Comparison of ENCODE assay signal across 8 mouse cellular contexts in the genomic region with DNA sequence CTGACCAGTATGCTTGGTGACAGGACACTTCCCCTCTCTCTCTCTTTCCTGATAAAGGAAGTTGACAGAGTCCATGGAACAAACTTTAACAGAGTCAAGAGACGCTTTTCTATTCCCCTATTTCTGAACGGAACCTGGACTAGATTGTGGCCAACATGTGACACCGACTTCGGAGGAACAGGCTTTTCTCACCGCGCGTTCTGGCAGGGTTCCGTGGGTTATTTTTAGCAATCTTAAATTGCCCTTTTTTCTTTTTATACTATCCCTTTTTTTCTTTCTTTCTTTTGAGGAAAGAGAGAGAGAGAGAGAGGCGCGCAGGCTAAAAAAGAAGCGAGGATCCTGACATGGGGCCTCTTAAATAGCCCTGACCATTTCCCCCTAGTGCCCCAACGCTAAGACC. TPM values are rescaled to one million over a fixed set of nuclear protein-coding genes. Genes with fewer than 3 reads are reported as not detected.
DNase-seq lines count a peak whose midpoint lies in the region; ATAC-seq and TF ChIP-seq lines count a peak whose summit lies in the region.

No protein-coding gene starts in this region.

- no peak overlapping the region for H3K27ac ChIP-seq in spleen, adult 2 months (ENCODE audit: insufficient read depth, low read length)
- peak overlapping the region; percentile 64; the same call in 1 of the 2 replicates for H3K27ac ChIP-seq in forebrain, postnatal 0 days (ENCODE audit: low read depth, low read length)
- H3K27ac ChIP-seq in liver, embryonic 11.5 days (ENCODE audit: low read depth, low read length), result no peak overlapping the region
- H3K27ac ChIP-seq in stomach, embryonic 16.5 days (ENCODE audit: low read length), result peak overlapping the region; percentile 56

- TF ChIP-seq POLR2A in spleen, adult 2 months (IDR thresholded peaks at IDR 0.05; ENCODE audit: low read depth, low read length), result no peak

- no peak for TF ChIP-seq CTCF in spleen, adult 2 months (IDR thresholded peaks at IDR 0.05; ENCODE audit: extremely low read depth, insufficient read depth, insufficient read length, insufficient replicate concordance)
- no peak for TF ChIP-seq CTCF in forebrain, postnatal 0 days (IDR thresholded peaks at IDR 0.05; ENCODE audit: low read depth)

- no peak for DNase-seq in spleen, adult 2 months (ENCODE audit: low read depth in 1 of 2, low spot score in 2 of 2)
- DNase-seq in spleen, postnatal 36 days (ENCODE audit: low spot score in 2 of 2), result no peak
- no peak for DNase-seq in forebrain, postnatal 0 days
- DNase-seq in liver, embryonic 11.5 days (ENCODE audit: low spot score), result no peak
- DNase-seq in left cerebral cortex, postnatal 14 days (ENCODE audit: low spot score in 2 of 2), result no peak
- DNase-seq in right cerebral cortex, postnatal 4 days, result no peak
- no peak for DNase-seq in kidney, adult 11 months

- H3K9me3 ChIP-seq in forebrain, postnatal 0 days (ENCODE audit: low read length), result no peaks in the 10 kb centered on the region
- no peaks in the 10 kb centered on the region for H3K9me3 ChIP-seq in liver, embryonic 11.5 days (ENCODE audit: control insufficient read depth, low read length)
- H3K9me3 ChIP-seq in stomach, embryonic 16.5 days (replicated peaks; ENCODE audit: control insufficient read depth, low read length), result no peaks in the 10 kb centered on the region

- H3K4me3 ChIP-seq in spleen, adult 2 months (ENCODE audit: extremely low read depth, insufficient read depth, insufficient read length), result peak overlapping the region; percentile 65; the same call in 1 of the 2 replicates
- peak overlapping the region; percentile 73 for H3K4me3 ChIP-seq in forebrain, postnatal 0 days (ENCODE audit: low read depth, low read length)
- peak overlapping the region; percentile 65 for H3K4me3 ChIP-seq in liver, embryonic 11.5 days (ENCODE audit: low read depth, low read length)
- H3K4me3 ChIP-seq in stomach, embryonic 16.5 days (replicated peaks; ENCODE audit: low read length), result peak overlapping the region; percentile 77

- peak overlapping the region; percentile 77 for H3K9ac ChIP-seq in forebrain, postnatal 0 days
- H3K9ac ChIP-seq in liver, embryonic 11.5 days (ENCODE audit: low read depth, low read length), result peak overlapping the region; percentile 69
- H3K9ac ChIP-seq in stomach, embryonic 16.5 days (ENCODE audit: low read length), result peak overlapping the region; percentile 81

- H3K4me2 ChIP-seq in forebrain, postnatal 0 days (ENCODE audit: low read depth), result peak overlapping the region; percentile 97
- H3K4me2 ChIP-seq in liver, embryonic 11.5 days, result peak overlapping the region; percentile 96
- peak overlapping the region; percentile 95 for H3K4me2 ChIP-seq in stomach, embryonic 16.5 days (ENCODE audit: low read depth, low read length)

- intact Hi-C loops in left cerebral cortex, postnatal 14 days (cut with DNase I), result no loop called here

- no peaks in the 10 kb centered on the region for H3K36me3 ChIP-seq in spleen, adult 2 months (ENCODE audit: control insufficient read depth, insufficient read depth, low read length)
- H3K36me3 ChIP-seq in forebrain, postnatal 0 days (ENCODE audit: insufficient read depth), result no peaks in the 10 kb centered on the region
- H3K36me3 ChIP-seq in liver, embryonic 11.5 days (ENCODE audit: control insufficient read depth, insufficient read depth, low read length), result no peaks in the 10 kb centered on the region
- no peaks in the 10 kb centered on the region for H3K36me3 ChIP-seq in stomach, embryonic 16.5 days (ENCODE audit: control insufficient read depth, insufficient read depth, low read length)

- H3K4me1 ChIP-seq in spleen, adult 2 months (ENCODE audit: control insufficient read depth, insufficient read depth, insufficient read length), result peaks cover 11% of the 10 kb centered on the region
- H3K4me1 ChIP-seq in forebrain, postnatal 0 days (ENCODE audit: insufficient read depth), result peaks cover 32% of the 10 kb centered on the region
- H3K4me1 ChIP-seq in liver, embryonic 11.5 days (replicated peaks; ENCODE audit: control insufficient read depth, insufficient read depth, low read length), result peaks cover 16% of the 10 kb centered on the region
- H3K4me1 ChIP-seq in stomach, embryonic 16.5 days (ENCODE audit: control insufficient read depth, insufficient read depth, low read length), result peaks cover 25% of the 10 kb centered on the region

- 6% methylated on average over 12 of the region's 12 CpGs for WGBS in spleen, adult 2 months
- 1% methylated on average over 12 of the region's 12 CpGs for WGBS in forebrain, postnatal 0 days
- 6% methylated on average over 12 of the region's 12 CpGs for WGBS in liver, embryonic 11.5 days
- 1% methylated on average over 12 of the region's 12 CpGs for WGBS in stomach, embryonic 16.5 days

- no peak for ATAC-seq in forebrain, postnatal 0 days
- no peak; the same call in 1 of the 2 replicates for ATAC-seq in liver, embryonic 11.5 days (replicated peaks; ENCODE audit: low FRiP score)
- ATAC-seq in stomach, embryonic 16.5 days (ENCODE audit: insufficient read depth, low FRiP score), result no peak

- peaks cover 6% of the 10 kb centered on the region for H3K27me3 ChIP-seq in spleen, adult 2 months (ENCODE audit: control insufficient read depth, insufficient read depth, low read length)
- no peaks in the 10 kb centered on the region for H3K27me3 ChIP-seq in forebrain, postnatal 0 days (ENCODE audit: insufficient read depth, low read length)
- peaks cover 11% of the 10 kb centered on the region for H3K27me3 ChIP-seq in liver, embryonic 11.5 days (replicated peaks; ENCODE audit: control insufficient read depth, insufficient read depth, low read length)
- H3K27me3 ChIP-seq in stomach, embryonic 16.5 days (ENCODE audit: control insufficient read depth, insufficient read depth, low read length), result peaks cover 2% of the 10 kb centered on the region; the same call in 1 of the 2 replicates

RNA-seq across cellular contexts. Expression of gene Tbc1d16, which starts 0.7 kb away (rescaled TPM):
- polyA plus RNA-seq in spleen, adult 2 months (2012; rRNA removed), result 3.9 and 4.6 TPM in 2 replicates
- total RNA-seq in forebrain, postnatal 0 days (2014; rRNA removed), result 133 and 153 TPM in 2 replicates
- 41.2 and 60.4 TPM in 2 replicates for polyA plus RNA-seq in forebrain, postnatal 0 days (2015; fragmentation: Nextera tagmentation; extraction: Ambion mirVana)
- polyA plus RNA-seq in liver, embryonic 11.5 days (2014; fragmentation: Nextera tagmentation; extraction: Ambion mirVana), result 3.4 and 3.6 TPM in 2 replicates
- polyA plus RNA-seq in stomach, embryonic 16.5 days (2015; fragmentation: Nextera tagmentation; extraction: Ambion mirVana), result 13.6 and 14.8 TPM in 2 replicates
- 10 to 100 TPM; 51.3 to 56.4 TPM for total RNA-seq in left cerebral cortex, postnatal 14 days (2021)

RNA-seq across cellular contexts. Expression of gene Ccdc40, which starts 0.8 kb away (rescaled TPM):
- polyA plus RNA-seq in spleen, adult 2 months (2012; rRNA removed), result 0.47 TPM in 2 replicates
- total RNA-seq in forebrain, postnatal 0 days (2014; rRNA removed), result 10.5 and 14.6 TPM in 2 replicates
- 7.2 and 11.8 TPM in 2 replicates for polyA plus RNA-seq in forebrain, postnatal 0 days (2015; fragmentation: Nextera tagmentation; extraction: Ambion mirVana)
- 4.1 and 5.4 TPM in 2 replicates for polyA plus RNA-seq in liver, embryonic 11.5 days (2014; fragmentation: Nextera tagmentation; extraction: Ambion mirVana)
- polyA plus RNA-seq in stomach, embryonic 16.5 days (2015; fragmentation: Nextera tagmentation; extraction: Ambion mirVana), result 2.3 and 2.4 TPM in 2 replicates
- 1 to 10 TPM; 1.1 to 1.8 TPM for total RNA-seq in left cerebral cortex, postnatal 14 days (2021)

RNA-seq across cellular contexts. Expression of gene Gaa, which starts 40.1 kb away (rescaled TPM):
- 68.2 and 81.1 TPM in 2 replicates for polyA plus RNA-seq in spleen, adult 2 months (2012; rRNA removed)
- 97.3 and 135 TPM in 2 replicates for total RNA-seq in forebrain, postnatal 0 days (2014; rRNA removed)
- 79.8 and 109 TPM in 2 replicates for polyA plus RNA-seq in forebrain, postnatal 0 days (2015; fragmentation: Nextera tagmentation; extraction: Ambion mirVana)
- 40.5 and 42.5 TPM in 2 replicates for polyA plus RNA-seq in liver, embryonic 11.5 days (2014; fragmentation: Nextera tagmentation; extraction: Ambion mirVana)
- 74.7 and 85.1 TPM in 2 replicates for polyA plus RNA-seq in stomach, embryonic 16.5 days (2015; fragmentation: Nextera tagmentation; extraction: Ambion mirVana)
- 100 to 1,000 TPM; 142 to 157 TPM for total RNA-seq in left cerebral cortex, postnatal 14 days (2021)

Comparison
In these comparisons a context has a peak if more than half of its experiments do, and no peak if none do; other contexts are left out.
1. H3K27ac ChIP-seq: peak in forebrain, postnatal 0 days (single experiment) and stomach, embryonic 16.5 days (single experiment); none in spleen, adult 2 months (single experiment) and liver, embryonic 11.5 days (single experiment).
2. Peak in every context shown above with its lines, with median percentiles within 50 percentile points of each other: H3K4me3 ChIP-seq, H3K4me2 ChIP-seq and H3K9ac ChIP-seq.